Mouse (Mus musculus): ENCODE measurements around the gene Ddx39b.
"Not testable (repeated sequence)": the region's sequence is repeated elsewhere in the genome, so short reads cannot be mapped to it uniquely, and the experiment has no call there.

Gene Ddx39b

DNA sequence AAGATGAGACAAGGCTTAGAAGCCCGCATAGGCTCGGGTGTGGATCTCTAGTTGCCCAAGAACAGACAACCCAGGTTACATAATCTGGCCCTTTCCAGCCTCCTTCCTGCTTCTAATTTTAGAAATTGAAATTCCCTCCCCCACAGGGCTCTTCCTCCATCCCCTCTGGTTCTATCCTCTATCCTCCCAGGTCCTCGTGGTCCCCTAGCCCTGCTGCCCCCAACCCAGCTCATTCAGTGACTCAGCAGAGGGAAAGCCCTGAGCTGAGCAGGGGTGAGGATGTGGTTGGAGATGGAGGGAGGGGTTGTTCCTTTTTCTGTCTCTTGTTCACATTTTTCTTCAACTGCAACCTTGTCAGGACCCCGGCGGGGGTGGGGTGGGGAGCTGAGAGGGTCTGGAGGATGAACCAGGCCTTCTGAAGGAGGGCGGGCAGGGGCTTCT is 21.9 kb upstream of the Ddx39b start:
- no peak for DNase-seq (ENCODE audit: extremely low spot score, low spot score)

DNA sequence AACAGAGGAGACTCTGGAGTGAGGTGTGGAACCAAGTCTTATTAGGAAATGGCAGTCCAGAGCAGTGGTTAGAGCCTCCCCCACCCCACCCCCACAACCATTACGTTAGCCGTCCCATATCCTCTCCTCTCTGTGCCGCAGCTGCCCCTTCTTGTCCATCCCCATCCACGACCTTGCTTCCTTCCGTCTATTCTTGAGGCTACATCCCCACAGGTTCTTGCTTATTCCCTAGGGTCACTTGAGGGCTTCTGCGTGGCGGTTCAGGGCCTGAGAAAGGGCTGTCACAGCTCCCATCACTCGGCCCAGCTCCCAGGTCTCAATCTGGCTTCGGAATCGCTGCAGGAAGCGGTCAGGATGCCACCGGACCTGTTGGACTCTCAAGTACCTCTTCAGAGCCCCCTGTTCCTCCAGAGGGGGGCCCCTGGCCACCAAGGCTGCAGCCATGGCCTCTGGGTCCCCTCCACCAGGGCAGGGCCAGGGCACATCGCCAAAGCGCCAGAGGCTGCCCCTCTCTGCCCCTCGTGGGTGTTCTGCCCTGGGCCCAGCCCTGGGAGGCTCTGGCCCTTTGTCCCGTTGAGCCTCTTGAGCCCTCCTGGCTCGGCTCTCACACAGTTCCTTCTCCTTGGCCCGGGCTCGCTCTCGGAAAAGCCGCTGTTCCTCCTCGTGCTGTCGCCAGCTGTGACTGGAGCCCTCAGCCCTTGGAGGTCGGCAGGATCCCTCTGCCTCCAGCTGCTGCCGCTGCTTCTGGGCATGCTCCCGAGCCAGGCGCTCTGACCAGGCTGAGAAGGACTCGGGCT is 21.2 kb upstream of the Ddx39b start, which contains the start of gene Gm16181:
Gene Gm16181 (plus strand): TSS at position 679 of the 797 bp plus-strand sequence.
- no peak for DNase-seq (ENCODE audit: extremely low spot score, low spot score)

DNA sequence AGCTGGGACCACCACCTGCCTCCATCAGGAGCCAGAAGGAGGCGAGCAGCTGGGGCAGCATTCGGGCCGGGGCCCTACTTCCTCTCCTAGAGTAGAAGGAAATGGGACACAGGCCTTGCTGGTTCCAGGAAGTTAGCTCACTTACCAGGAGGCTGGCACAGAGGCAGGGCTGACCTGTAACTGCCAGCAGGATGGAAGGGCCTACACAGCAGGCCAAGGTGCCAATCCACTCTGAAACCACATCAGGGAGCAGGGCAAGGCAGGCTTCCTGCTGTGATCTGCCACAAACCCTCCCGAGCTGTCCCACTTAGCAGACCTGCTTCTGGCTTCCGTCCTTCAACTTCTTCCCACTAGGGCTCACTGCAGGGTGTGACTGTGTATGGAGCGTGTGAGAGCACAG is 19.2 kb upstream of the Ddx39b start:
- no peak for DNase-seq (ENCODE audit: extremely low spot score, low spot score)

DNA sequence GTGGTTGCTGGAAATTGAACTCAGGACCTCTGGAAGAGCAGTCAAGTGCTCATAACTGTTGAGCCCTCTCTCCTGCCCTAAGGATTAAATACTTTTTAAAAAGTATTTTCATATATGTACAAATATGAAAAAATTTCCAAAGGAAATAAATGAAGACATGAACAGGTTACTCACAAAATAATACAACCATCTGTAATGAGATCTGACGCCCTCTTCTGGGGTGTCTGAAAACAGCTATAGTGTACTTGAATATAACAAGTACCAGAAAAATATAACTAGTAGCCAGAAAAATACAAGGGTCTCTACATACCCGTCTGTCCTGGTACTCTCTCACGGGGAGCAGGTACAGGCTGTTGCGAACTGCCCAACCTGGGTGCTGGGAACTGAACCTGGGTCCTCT is 16.9 kb upstream of the Ddx39b start:
- no peak for DNase-seq (ENCODE audit: extremely low spot score, low spot score)

DNA sequence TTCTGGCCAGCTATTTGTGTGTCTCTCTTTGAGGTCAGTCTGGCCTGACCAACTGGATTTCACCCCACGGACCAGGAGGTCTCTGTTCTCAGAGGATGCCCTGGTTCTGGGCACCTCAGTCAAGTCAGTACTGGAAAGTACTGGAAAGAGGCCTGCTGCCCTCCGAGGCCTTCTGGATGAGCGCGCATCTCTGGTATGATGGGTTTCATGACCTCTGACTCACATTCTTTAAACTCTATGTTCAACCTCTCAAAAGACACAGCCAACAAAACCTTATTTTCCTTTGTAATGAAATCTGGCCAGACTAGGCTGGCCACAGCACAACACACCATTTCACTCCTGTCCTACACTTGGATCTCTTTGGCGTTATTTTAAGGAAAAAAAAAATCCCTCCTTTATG is 16.1 kb upstream of the Ddx39b start:
- no peak for DNase-seq (ENCODE audit: extremely low spot score, low spot score)

DNA sequence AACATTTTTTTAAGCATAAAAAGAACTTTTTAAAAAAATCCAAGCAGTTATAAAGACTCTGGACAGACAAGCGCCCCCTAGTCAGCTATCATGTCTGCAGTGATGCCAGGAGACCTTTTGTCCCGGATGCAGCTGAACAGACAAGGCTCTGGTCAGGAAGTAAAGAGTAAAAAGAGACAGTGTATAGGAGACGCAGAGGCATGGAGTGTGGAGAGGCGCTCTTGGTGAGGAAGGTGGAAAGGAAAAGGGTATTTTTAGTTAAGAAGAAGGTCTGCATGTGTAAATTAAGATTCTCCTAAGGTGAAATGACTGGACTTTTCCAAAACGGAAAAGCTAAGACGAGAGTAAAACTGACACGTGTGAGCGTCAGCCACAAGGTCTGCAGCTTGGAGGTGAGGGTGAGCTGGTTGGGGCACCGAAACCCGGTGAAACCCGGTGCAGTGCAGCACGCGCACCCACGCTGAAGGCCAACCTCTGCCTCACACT is 14.9 kb upstream of the Ddx39b start:
- no peak for DNase-seq (ENCODE audit: extremely low spot score, low spot score)

DNA sequence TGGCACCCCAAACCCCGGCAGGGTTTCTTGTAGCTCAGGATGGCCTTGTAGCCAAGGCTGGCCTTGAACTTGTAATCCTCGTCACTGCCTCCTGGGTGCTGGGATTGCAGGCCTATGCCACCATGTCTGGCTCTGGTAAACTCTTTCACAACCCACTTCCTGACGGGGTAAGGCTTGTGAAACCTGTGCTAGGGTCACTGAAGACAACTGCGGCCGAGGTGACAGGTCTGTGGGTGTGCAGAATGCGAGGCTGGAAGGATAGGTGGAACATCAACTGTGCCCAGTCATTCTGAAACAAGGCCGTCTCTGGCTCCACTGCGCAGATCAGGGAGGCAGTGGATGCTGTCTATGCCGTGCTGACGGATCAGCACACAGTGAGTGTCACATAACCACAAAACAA is 10.5 kb upstream of the Ddx39b start:
- no peak for DNase-seq (ENCODE audit: extremely low spot score, low spot score)

DNA sequence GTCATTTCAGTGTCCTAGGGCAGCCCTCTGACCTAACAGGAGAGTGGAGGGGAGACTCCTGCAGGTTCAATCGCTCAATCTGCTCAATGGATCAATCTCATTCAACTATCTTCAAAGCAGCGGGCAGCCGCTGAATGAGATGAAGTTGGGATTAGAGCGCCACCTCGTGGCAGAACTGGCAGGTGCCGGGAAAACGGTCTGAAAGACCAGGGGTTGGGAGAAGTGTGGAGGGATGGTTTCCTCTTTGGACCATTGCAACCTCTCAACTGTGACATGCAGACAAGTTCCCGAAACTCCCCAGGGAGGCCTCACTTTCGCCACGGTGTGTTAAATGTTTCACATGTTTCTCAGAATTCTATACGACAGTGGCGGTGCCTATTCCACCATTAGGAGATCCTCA is 9.5 kb upstream of the Ddx39b start:
- DNase-seq (ENCODE audit: extremely low spot score, low spot score), result peak; percentile 88

DNA sequence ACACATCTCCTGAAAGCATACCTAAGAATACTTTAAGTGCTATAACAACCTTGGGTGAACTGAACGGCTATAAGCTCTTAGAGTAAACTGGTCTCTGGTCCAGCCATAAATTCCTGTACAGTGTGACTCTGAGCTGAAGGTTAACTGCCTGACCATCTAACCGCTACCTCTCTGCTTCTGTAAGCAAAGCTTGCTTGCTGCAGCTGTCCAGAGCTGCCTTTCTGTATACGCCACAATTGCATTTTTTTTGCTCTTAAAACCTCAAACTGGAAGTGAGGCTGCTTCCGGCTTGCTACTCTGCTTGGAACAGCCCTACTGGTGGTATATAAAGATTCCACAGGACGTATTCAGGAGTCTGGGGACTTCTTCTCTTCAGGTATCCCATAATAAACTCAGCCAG is 8.9 kb upstream of the Ddx39b start:
- DNase-seq (ENCODE audit: extremely low spot score, low spot score), result no peak

DNA sequence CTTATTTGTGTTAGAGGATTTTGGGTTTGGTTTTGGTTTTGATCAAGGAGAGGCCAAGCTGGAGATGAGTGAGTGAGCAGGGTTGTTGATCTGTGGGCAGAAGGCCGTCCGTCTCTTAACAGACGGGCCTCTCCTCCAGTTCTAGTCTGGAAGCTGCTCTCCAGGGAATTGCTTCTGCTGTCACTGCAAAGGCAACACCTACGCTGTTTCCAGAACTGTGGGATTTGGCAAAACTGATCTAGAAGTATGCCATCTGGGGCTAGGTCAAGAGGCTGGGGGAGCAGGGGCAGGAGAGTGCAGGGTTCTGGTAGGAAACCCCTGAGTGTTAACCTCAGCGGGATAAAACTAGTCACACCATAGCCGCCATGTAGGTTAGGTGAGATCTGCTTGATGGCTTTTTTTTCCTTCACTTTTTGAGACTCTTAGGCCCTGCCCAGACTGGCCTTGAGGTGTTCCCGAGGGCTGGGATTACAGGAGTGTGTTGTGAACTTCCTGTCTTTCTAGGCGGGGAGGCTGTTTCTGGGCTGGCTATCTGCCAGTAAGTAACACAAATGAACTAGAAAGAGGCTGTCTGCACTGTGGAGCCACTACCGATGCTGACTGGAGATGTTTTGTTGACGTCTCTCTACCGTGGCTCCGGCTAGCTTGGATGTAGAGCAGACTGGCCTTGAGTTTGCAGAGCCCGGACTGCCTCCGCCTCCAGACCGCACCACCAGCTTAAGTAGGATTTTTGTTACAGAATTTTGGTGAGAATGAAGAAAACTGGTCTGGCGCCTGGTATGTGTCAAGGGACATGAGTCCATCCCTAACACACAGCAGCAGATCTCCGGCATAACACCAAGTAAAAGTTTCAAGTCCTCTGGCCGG is 8.2 kb upstream of the Ddx39b start, which contains the start of gene Atp6v1g2:
Gene Atp6v1g2 (plus strand): TSS at position 547 of the 867 bp plus-strand sequence.
- no peak for DNase-seq (ENCODE audit: extremely low spot score, low spot score)

DNA sequence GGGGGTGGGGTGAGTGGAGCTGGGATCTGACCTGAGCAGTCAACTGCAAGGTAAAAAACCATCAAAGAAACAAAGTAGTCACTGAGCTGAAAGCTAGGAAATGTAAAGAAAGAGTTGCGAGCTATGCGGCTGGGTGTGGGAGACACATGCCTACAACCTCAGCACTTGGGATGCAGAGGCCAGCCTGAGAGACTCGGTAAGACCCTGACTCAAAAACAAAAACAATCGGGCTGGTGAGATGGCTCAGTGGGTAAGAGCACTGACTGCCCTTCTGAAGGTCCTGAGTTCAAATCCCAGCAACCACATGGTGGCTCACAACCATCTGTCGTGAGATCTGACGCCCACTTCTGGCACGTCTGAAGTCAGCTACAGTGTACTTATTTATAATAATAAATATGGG is 7.5 kb upstream of the Ddx39b start:
- not testable (repeated sequence) for DNase-seq (ENCODE audit: extremely low spot score, low spot score)

DNA sequence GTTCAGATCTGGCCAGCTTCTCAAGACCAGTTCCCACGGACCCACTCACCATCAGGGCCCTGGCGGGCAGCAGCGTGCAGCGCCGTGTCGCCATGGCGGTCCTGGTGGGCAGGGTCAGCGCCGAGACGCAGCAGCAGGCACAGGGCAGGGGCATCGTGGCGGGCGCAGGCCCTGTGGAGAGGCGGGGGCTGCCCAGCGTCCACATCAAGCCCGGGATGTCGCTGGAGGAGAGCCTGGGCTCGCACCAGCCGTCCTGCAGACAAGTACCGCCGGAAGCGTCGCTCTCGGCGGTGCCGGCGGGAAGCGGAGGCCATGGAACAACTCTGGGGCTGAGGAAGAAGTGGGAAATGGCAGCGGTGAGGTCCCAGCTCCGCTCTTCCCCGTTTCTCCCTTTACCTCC is 6.6 kb upstream of the Ddx39b start:
- peak; percentile 71 for DNase-seq (ENCODE audit: extremely low spot score, low spot score)

DNA sequence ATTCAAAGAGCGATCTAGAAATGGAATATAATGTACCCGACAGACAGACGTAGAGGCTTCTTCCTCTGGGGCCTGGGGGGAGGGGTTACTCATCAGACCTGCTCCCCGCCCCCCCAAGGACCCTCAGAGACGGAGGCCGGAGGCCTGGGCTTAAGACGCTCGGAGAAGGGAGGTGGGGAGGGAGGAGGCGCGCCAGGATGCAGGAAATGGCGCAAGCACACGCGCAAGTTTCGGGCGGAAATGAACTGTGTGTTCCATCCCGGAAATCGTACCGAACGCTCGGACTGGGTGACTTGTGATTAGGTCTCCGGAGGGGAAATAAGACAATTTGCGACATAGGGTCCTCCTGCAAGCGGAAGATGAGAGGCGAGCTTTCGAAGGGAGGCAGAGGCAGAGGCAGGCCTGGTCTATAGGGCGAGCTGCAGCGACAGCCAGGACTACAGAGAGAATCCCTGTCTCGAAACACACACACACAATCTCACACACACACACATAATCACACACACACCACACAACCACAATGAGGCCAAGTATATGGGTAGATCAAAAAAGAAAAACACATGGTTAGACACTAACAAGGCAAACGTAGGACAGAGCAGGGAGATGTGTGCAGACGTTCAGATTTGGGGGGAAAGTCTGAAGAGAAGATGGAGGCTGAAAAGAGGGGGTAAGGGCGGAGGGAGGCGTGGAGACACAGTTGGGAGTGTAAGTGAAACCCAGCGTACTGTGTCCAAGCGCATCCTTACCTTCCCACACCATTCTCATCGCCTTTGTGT is 5.7 kb upstream of the Ddx39b start, which contains the start of gene Nfkbil1:
Gene Nfkbil1 (minus strand): TSS at position 179 of the 776 bp plus-strand sequence.
- DNase-seq (ENCODE audit: extremely low spot score, low spot score), result peak; percentile 84

DNA sequence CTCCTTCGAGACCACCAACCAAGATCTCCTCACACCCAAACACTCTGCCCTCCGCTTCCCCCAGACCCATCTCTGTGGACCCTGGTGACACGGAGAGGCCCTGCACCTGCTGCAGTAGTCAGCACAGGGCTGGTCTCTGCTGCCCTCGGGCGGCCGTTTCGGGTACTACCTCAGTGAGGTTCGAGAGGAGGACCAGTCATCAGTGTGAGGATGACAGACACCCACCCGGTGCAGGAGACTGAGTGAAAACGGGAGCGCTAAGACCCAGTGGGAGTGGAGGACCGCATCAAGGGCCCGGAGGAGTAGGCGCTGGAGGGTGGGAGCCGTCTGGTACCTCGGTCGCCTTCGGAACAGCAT is 5.2 kb upstream of the Ddx39b start:
- DNase-seq (ENCODE audit: extremely low spot score, low spot score), result peak; percentile 100

DNA sequence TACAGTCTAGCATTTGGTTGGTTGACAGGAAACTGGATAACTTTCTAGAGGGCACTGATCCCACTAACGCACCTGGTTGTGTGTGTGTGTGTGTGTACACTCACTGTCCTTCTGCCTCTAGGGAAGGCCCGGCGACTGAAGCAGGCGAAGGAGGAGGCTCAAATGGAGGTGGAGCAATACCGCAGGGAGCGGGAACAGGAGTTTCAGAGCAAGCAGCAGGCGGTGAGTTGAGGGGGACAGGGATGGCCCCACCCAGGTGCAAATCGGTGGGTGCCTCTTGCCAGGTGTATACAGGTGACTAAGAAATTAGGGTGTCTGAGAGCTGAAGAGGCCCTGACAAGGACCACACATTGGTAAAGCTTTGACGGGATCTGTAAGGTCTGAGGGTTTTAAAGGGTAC is 4.5 kb upstream of the Ddx39b start:
- no peak for DNase-seq (ENCODE audit: extremely low spot score, low spot score)

DNA sequence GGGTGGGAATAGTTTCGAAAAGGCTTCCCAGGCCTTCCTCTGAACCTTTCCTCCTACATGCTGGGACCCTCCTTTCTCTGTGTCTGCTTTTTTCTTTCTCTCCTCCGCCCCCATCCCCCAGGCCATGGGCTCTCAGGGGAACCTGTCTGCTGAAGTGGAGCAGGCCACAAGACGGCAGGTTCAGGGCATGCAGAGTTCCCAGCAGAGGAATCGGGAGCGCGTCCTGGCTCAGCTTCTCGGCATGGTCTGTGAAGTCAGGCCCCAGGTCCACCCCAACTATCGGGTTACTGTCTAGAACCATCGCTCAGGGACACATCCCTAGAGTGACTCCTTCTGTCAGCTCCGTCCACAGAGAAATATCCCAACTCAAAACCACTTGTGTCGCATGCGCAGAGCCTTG is 4.0 kb upstream of the Ddx39b start:
- DNase-seq (ENCODE audit: extremely low spot score, low spot score), result no peak

DNA sequence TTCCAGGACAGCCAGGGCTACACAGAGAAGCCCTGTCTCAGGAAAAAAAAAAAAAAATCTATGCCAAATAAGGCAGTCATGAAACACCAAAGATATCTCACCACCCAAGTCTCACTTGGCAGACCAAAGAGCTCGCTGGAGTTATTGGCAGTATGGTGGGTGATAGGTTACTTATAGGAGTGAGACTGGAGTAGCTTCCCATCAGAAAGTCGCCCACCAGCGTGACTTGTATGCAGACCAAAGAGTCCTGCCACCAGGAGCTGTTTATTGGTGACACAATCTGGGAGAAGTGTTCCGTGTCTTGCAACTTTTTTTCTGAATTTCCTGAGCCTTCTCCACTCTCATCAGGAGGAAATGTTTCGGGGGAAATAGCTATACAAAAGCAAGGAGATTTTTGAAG is 1.8 kb upstream of the Ddx39b start:
- no peak for DNase-seq (ENCODE audit: extremely low spot score, low spot score)

DNA sequence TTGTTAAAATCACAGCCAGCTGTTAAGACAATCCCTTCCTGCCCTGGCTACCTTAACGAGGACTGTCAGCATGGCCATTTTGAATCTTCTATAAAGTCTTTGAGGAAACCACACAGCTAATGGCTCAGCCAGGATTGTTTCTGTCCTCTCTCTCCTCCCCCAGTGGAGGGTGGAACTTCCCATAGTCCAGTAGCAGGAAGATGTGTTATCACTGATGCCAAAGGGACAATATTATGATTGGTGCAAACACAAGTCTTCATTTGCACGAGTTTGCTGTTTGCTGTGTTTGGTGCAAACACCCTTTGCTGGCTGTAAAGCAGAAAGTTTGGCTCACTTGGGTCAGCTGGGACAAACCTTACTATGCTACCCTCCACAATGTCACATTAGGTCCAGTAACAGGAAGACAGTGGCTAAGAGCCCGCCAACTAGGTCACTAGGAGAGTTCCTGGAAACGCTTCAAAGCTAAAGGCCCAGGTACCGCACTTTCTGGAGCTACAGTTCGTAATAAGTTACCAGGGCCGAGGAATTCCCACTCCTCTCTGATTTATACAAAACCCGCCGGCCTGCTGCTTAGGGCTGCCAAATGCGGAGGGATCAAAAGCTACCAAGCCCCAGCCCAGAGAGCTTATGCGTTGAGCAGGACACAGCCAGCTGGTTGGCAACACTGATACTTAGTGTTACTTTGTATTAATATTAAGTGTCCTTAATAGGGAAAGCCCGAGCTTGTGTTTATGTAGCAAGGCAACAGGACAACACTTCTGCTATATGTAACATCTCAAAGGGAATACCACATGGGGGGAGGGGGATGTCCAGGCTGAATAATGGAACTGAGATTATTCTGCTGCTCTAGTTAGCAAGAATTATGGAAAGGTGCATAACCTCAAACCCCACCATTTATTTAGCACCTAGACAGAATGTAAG is 902 bp upstream of the Ddx39b start:
- DNase-seq (ENCODE audit: extremely low spot score, low spot score), result no peak

DNA sequence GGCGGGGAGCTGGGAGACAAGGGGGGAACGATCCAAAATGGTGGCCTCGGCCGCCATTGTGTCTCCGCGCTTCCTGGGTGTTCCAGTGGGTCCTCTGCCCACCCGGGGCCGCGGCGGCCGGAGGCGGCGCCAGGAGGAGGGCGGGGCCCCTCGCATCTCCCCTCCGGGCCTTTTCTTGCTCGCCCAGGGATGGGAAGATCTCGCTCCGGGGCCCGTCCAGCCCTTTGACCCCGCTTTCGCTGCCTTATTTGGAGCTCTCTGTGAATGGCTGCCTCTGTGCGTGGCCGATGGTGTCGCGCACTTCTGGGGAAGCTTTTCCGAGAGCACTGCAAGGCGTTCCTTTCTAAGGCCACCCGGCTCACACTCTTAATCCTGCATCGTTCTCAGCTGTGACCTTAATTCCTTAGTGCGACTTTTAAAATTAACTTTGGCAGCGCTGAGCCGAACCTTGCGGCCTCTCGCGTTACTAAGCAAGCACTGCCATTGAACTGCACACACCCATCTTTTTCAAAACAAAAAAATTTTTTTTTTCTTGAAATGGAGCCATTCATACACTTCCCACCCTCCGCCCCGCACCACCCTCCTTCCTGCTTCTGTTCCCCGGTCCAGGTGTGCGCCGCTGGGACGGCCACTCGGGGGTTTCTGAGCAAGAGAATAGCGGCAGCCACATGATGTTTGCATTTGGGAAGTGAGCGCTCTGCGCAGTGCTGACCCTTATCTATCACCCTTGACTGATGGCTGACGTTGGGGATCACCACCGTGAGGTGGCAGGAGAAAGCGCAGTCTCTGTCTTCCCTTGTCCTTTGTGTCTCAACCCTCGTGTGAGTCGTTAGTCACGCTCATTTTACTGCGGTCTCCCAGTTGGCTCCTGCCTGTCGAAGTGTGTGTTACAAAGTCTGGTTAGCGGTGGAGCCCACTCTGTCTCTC is 732 bp downstream of the Ddx39b start:
- peak; percentile 77 for DNase-seq (ENCODE audit: extremely low spot score, low spot score)
